Mouse (Mus musculus) A20 (cell line): ENCODE measurements around the gene Gm11444.

Source experiments
- DNase-seq: peaks from one replicate; pipeline ENCODE4 v3.0.0-alpha.2; 2011; ENCODE audit warnings: low read depth, low spot score

Gene Gm11444

DNA sequence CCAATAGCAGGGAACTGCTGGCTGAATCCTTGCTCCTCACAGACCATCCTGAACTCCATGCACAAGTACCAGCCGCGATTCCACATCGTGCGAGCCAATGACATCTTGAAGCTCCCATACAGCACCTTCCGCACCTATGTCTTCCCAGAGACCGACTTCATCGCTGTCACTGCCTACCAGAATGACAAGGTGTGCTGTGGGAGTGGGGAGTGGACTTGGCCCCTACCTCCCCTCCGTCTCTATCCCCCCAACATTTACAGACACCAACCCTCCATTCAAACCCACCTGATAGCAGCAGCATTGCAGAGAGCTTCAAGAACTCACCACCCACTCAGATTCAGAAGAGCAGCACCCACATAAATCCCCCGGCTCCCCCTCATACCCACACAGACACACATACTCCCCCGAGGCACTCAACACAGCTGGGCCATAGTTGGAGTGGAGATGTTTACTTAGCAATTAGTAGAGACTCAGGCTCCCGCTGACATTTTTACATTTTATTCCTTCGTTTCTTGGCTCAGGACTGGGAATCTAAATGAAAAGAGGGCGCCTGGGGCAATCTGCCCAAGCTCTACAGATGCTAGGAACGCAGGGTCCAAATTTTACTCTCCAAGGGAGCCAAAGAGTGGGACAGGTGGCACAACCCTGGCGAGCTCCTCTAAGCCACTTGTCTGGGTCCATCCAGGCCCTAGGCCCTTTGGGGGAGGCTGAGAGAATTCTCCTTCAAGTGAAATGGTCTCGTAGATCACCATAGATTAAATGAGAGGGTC lies 14.2 kb downstream of the Gm11444 start:
- no peak for DNase-seq

DNA sequence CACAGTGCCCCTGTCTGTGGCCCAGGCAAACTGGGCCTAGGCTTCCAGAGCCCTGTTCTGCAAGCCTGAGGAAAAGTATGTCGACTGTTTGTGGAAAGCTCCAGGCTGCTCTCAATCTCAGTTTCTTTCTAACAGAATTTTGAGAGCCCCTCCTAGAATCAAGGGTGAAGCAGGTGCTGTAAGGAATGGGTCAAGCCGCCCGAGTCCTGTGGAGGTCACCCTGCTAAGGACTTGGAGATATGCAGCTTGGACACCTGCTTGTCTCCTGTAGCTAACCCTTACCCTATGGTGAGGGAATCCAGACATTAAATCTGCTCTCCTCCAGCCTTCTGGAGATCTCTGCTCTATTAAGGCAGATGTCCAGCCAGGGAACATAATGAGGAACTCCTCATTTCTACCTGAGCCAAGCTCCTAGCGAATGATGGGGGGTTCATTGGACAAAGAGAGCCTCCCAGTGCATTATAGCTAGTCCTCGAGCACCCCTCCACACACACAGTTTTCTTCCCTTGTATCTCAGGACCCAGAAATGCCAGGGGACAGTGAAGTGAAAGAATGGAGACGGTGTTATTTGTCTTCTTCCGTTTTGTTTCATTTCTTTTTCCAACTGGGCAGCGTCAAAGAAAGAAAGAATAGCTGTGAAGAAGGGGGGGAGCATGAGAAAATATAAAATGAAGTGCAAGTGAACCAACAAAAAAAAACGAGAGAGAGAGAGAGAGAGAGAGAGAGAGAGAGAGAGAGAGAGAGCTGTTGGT lies 15.0 kb downstream of the Gm11444 start:
- no peak for DNase-seq

DNA sequence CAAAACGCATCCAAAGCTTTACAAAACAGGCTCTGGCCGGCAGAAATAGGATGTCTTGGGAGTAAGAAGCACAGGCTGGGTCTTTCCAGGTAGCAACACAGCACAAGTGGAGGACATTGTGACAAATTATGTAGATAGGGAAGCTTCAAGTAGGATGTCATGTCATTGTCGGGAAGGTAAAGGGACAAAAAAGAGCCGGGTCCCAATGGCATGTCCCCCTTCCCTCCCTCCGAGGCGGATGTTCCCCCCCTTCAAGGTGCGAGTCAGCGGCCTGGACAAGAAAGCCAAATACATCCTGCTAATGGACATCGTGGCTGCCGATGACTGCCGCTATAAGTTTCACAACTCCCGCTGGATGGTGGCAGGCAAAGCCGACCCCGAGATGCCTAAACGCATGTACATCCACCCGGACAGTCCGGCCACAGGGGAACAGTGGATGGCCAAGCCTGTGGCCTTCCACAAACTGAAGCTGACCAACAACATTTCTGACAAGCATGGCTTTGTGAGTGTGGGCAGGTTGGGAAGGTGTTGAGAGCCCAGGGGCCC lies 15.7 kb downstream of the Gm11444 start:
- no peak for DNase-seq

DNA sequence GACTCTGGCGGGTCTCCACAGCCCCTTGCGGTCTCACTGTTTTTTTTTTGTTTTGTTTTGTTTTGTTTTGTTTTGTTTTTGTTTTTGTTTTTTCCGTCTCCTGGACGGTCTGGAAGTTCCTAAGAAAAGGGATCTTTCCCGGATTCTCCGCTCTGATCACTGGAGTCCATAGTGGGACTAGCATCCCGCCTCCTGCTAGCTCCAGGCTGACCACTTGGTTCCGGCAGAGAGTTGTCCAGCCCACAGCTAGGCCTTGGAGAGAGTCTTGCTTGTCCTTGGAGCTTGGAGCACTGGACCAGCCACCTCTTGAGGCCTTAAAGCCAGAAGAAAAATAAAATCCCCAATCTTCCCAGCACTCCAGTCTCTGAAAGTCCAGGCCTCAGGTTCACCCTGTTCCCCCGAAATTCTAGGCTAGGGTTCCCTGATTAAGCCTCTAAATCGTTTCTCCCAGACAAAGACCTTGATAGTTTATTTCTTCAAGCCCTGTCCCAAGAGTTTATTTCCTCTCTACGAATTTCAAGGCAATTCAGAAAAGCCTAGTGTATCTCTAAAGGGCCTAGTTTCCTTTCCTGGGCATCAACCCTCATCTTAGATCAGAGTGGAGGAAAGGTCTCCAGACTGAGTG lies 16.3 kb downstream of the Gm11444 start:
- no peak for DNase-seq

DNA sequence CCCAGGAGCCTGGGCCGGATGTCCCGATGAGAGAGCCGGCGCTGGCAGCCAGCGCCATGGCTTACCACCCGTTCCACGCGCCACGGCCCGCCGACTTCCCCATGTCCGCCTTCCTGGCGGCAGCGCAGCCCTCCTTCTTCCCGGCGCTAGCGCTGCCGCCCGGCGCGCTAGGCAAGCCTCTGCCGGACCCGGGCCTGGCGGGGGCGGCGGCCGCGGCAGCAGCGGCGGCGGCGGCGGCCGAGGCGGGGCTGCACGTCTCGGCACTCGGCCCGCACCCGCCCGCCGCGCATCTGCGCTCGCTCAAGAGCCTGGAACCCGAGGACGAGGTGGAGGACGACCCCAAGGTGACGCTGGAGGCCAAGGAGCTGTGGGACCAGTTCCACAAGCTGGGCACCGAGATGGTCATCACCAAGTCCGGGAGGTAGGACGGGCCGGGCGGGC lies 17.0 kb downstream of the Gm11444 start:
- no peak for DNase-seq

DNA sequence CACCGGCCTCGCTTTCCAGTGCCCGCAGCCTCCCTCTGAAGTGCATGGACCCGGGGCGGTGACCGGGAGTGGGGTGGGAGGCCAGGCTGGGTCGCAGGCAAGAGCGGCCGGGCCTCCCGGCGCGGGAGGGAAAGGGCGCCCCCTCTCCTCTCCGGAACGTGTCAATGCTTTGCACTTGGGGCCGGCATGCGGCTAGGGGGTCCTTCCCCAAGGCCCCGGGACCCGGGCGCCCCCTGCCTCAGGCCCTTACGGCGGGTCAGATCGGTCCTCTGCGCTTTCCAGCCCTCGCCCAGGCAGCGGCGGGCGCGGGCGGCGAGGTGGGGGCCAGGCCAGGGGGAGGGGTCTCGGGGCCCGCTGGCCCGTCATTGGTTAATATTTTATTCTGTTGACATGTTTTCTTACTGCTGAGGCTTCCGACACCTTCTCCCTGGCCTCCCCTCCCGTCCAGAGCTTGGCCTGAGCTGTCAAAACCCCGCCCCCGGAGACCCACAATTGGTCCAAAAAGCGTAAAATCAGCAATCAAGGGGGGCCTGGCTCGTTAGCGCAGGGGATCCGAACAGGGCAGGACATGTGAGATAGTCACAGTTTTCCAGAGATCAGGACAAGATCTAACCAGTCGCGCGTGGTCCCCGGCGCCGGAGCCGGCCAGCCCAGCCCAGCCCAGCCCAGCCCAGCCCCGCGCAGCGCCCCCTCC lies 17.8 kb downstream of the Gm11444 start, which contains the start of gene Tbx2:
TSS of gene Tbx2 (plus strand) at position 321 of the 694 bp plus-strand sequence.
- no peak for DNase-seq

DNA sequence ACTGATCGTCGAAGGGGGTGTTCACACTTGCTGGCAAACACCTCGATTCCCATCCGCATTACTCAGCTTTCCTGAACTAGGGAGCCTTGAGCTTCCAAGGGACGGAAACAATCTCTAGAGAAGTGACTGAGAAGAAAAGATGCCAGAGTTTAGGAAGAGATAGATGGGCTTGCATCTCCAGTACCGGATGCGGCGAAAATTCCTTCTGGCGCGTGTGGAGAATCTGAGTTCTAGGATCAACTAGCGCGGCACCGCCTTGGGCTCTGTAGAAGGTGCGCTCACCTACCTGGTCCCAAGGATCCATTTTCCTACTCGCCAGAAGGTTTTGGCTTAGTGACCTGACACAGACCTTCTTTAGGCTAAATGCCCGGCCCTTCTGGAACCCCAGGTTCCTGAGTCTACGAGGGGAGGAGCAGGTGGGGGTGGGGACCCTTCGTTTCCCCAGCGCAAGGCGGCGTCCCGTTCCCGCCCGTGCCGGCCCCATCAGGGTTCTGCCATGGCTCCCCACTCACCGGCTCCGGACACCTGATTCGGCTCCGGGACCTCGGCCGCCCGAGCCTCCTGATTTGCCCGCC lies 18.4 kb downstream of the Gm11444 start:
- no peak for DNase-seq

DNA sequence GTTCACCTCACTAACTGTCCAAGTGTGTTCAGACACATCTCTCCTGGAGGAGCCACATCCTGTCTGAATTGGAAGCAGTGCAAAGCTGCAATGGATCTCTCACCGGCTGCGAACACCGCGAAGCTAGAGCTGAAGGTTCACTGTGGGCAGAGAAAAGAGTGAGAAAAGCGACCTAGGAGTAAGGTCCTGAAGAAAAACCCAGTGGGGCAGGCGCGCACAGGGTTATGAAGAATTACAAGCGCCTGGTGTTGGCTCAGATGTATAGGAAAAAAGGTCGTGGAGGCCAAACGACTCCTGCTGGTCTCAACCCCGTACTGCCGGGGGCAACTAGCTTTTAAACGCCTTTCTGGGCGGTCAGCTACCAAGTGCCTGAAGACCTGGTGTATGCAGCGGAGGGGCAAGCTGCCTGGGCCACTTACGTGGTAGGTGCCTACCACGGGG lies 19.2 kb downstream of the Gm11444 start:
- DNase-seq, result no peak

DNA sequence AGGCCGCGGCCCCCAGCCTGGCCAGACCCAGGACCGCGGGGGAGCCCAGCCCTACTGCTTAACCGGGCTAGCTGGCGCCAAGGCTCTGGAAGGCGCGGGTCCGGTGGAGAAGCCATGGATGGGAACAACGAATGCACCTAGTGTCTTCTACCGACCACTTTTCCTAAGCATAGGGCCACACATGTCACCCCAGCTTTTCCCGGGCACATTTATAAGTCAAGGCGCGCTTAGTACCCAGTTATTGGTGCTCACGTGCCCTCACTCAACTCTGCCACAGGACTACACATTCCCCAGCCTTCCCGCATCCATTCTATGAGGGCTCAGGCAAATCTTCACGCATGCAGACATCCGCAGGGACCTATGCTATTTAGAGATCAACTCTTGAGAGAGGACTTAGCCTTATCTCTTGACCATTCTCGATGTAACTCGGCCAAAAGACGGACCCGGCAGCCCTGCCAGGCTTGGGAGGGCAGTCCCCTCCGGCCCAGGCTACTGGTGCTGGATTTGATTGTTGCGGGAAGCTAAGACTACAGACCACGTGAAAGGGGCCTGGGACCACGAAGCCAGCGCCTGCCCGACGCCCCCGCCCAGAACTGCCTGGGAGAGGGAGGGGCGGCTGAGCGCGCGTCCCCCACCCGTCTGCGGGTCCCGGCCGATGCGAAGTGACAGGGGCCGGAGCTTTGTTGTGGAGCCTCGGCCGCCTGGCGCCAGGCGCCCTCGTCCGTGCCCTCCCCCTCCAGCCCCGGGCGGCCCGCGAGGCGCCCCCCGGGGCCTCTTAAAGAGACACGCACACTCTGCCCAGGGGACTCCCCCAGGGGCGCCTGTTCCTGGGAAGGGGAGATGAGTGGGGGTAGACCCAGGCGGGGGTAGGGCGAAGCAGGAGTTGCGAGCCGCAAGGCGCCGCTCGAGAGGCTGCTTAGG lies 20.4 kb downstream of the Gm11444 start:
- no peak for DNase-seq

DNA sequence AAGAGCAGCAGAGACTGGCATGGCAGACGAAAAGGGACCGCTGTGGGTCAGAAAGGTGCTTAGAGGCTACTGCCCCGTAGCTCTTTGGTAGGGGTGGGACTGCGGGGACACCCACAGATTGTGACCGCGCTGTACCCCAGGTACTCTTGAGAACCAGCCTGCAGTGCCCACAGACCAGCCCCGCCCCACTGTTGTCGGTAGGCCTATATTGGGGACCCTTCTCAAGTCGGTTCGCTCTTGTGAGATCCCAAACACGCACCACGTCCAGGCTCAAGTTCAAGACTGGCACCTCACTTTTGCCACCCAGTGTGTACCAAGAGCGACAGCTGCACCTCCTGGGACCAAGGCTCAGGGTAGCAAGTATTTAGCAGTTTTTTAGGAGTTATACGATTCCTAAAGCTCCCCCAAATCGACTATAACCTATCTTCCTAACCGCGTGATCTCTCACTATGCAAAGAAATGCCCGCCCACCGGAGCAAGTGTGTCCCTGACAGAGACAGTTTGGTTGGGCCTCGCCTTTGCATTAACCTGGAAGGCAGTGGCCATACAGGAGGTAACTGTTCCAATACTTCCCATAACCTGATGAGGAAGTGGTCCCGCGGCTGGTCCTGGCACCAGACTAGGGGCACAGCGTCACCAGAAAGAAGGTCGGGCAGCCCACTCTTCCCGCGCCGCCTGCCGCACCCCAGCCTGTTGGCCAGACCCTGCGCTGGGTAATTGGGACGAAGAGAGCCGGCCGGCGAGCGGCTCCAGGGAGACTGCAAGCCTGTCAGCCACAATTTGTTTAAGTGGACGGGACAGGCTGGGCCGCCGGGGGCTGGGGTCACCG lies 21.2 kb downstream of the Gm11444 start:
- DNase-seq, result no peak

DNA sequence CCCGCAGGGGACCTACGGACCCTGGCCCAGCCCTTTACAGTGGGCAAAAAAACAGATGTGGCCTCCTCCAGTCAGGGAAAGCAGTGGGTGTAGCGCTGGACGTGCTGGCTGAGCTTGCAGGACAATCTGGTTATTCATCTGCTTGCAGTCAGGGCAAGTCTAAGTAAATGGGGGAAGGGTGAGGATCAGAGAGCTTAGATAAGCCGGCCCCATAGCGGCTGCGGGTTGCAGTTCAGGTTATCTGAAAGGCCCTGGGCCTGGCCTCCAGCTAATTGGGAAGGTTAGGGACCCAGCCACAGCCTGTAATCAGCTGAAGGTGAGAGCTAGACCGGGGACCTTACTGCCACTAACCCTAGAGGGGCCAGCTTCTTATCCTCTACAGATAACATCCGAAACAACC lies 22.8 kb downstream of the Gm11444 start:
- DNase-seq, result no peak

DNA sequence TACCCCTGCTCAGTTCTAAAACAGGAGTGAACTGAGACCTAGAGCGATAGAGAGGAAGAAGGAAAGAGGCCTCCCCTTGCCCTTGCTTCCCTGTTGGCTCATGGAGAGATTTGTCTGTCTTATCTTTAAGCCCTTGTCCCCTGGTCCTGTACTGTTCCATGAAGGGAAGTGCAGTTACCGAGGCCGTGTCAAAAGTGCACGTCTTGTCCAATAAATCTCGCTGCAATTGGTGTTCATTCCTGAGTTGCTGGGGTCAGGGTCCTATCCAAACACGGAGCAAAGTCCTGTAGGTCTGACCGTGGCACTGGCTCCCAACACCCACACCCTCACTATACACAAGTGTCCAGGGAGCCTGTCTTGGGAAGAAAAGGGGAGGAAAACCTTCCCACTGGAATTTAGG lies 24.3 kb downstream of the Gm11444 start:
- no peak for DNase-seq

DNA sequence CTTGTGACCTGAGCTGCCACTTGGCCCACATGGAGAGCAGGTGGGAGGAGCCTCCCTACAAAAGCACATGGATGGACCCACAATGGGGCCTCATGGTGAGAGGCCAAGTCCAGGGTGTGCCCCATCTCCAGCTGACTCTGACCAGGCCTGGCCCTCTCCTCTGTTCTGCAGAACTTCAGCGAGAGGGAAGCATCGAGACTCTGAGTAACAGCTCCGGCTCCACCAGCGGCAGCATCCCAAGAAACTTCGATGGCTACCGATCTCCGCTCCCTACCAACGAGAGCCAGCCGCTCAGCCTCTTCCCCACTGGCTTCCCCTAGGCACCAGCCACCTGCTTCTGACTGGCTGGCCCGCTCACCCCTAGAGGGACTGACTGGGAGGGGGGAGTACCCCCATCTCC lies 25.1 kb downstream of the Gm11444 start:
- DNase-seq, result no peak

DNA sequence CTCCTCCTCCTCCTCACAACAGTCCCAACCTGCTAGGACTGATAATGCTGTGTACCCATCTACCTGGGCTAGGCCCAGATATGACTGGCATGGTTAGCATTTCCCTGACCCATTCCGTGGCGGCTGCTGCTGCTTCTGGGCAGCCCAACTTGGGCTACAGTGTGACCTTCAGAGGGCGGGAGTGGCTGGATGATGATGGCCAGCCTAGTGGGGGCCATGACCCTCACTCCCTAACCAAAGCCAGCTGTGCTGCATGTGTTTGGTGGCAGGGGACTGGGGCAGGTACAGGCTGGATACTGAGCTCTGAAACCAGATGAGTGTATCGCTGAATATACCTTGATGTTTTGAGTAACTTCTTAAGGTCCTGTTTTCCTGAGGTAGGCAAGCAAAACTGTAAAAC lies 26.3 kb downstream of the Gm11444 start:
- DNase-seq, result no peak

DNA sequence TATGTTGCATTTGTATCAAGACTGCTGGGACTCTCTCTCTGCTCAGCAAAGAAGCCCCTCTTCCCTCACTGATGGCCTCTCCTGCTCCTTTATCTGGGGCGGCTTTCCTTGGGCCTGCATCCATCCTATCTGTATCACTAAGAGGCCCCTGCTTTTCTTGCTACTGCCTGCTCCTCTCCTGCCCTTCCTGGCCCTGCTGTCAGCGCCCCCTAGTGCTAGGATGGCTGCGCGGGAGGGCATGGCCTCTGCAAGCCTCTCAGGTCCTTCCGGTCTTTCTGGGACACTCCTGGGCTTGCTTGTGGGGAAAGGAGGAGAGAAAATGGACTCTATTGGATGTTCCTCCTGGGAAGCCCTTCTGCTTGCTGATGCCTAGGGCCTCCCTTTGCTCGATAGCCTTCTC lies 27.0 kb downstream of the Gm11444 start:
- DNase-seq, result peak; percentile 78

DNA sequence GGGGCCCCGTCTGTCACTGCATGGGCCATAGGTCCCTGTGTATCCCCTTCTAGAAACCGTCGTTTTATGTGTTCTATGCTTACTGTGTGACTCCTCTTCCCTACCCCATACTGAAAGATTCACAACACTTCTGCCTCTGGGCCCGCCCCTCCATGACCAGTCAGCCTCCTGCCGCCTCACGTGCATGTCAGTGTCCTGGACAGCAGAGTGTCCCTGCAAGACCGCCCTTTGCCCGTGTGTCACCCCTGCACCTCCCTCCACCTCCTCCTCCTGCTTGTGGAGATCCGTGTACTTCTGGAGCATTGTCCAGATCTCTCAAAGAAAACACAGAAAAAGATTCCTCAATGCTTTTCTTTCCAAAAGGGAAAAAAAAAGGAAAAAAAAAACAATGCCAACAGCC lies 28.5 kb downstream of the Gm11444 start:
- no peak for DNase-seq

DNA sequence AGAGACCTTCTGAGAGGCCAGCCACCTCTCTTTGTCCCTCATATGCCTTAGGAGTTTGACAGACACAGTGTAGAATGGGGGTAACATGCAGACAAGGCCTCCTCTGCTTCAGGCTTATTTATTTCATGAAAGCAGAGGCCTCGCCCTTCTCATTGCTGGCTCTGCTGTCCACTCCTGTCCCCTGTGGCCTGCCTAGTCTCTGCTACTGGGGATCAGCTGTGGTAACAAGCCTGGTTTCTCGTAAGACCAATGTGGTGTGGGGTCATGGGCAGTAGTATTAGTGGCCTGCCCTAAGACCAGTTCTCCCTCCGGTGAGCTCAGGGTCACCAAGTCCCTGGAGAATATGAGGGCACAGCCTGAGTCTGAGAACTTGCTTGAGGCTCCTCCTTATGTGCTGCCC lies 29.2 kb downstream of the Gm11444 start:
- DNase-seq, result no peak

DNA sequence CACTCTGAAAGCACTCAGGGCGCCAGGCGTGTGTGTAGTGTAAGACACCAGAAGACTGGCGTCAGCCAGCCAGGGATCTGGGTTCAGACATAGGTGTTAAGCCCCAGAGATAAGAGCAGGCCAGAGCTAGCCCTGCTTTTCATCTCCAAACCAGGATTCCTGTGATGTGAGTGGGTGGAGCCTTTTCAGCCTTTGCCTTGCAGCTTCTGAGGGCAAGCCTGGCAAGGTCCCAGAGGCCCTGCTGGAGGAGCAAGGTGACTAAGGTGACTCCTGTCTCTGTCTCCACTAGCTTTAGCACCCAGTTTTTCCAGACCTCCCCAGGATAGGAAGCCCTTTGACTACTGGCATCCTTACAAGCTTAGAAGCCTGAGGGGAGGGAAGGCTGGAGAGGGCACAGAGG lies 31.7 kb downstream of the Gm11444 start:
- no peak for DNase-seq

DNA sequence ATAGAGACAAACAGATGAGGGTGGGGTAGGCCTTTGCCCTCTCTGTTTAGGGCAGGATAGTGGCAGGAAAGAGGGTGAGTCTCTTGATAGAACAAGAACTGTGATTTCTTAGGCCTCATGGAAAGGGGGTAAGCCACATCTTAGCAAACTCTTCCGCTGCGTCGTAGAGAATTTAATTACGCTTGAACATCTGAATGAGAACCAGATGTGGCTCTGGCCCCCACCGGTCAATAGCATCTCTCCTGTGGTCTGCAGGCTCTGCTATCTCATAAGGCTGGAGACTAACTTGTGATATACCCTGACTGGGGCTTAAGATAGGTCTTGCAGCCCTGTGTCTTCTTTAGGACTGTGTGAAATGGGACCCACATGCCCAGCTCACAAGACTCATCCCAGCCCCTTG lies 33.7 kb downstream of the Gm11444 start:
- no peak for DNase-seq
